22 mouse cellular contexts compared by ENCODE assay signal in the genomic region with DNA sequence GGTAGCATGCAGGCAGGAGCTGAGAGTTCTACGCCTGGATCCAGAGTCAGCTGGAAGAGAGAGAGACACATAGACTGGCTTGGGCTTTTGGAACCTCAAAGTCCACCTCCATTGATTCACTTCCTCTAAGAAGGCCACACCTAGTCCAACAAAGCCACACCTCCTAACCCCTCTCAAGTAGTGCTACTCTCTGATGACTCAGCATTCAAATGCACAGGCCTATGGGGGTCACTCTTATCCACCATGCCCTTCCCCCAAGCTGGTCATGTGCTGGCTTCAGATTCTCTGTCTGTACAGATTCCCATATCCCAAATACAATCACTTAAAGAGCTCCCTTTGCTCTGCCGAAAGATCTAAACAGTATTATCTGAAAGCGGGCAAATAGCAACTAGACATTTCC. TPM values are rescaled to one million over a fixed set of nuclear protein-coding genes. Genes with fewer than 3 reads are reported as not detected.
DNase-seq lines count a peak whose midpoint lies in the region; TF ChIP-seq lines count a peak whose summit lies in the region.
"Had no signal": no experiment of that assay in that cellular context is flagged by ENCODE, and none has a peak within 500 bp of the region (broad histone marks: within the 10 kb centered on the region; RNA-seq: fewer than 3 reads in every experiment).

No protein-coding gene starts in this region.

- H3K9ac ChIP-seq in ES-E14 (ENCODE audit: insufficient read depth, low read depth, low read length, poor library complexity, severe bottlenecking) = no peak overlapping the region
- H3K9ac ChIP-seq: embryonic facial prominence, embryonic 13.5 days; forebrain, embryonic 12.5 days; forebrain, embryonic 15.5 days; hindbrain, embryonic 13.5 days had no signal

- H3K36me3 ChIP-seq in ES-E14 (ENCODE audit: control insufficient read depth, insufficient read depth, low read length, poor library complexity, severe bottlenecking) = peaks cover 5% of the 10 kb centered on the region; the same call in 1 of the 2 replicates

- in situ Hi-C loops in ES-E14 (cut with MboI; ENCODE audit: low sequenced_read_pairs in 2 of 2, unreplicated experiment in 2 of 2) = no loop called here

- H3K4me1 ChIP-seq in ES-E14 (ENCODE audit: control insufficient read depth in 2 of 2, insufficient read depth in 2 of 2, low read length in 2 of 2, poor library complexity in 1 of 2) = no peaks in the 10 kb centered on the region
- H3K4me1 ChIP-seq: embryonic facial prominence, embryonic 10.5 days; embryonic facial prominence, embryonic 13.5 days; forebrain, embryonic 12.5 days; forebrain, embryonic 15.5 days; hindbrain, embryonic 10.5 days; hindbrain, embryonic 13.5 days had no signal

- H3K4me3 ChIP-seq in ES-E14 (ENCODE audit: insufficient read depth in 1 of 2, low read depth in 1 of 2, low read length in 2 of 2, poor library complexity in 1 of 2, severe bottlenecking in 1 of 2) = no peak overlapping the region
- H3K4me3 ChIP-seq: embryonic facial prominence, embryonic 10.5 days; embryonic facial prominence, embryonic 13.5 days; erythroblast, embryonic 14.5 days; forebrain, embryonic 12.5 days; forebrain, embryonic 15.5 days; heart, adult 2 months; hindbrain, embryonic 10.5 days; hindbrain, embryonic 13.5 days had no signal

- no peaks in the 10 kb centered on the region for H3K9me3 ChIP-seq in ES-E14 (ENCODE audit: control insufficient read depth, insufficient read depth, low read depth, low read length)
- H3K9me3 ChIP-seq: embryonic facial prominence, embryonic 10.5 days; embryonic facial prominence, embryonic 13.5 days; forebrain, embryonic 12.5 days; forebrain, embryonic 15.5 days; hindbrain, embryonic 10.5 days; hindbrain, embryonic 13.5 days had no signal

- no peak overlapping the region for H3K27ac ChIP-seq in ES-E14 (ENCODE audit: insufficient read depth, low read depth, low read length, poor library complexity, severe bottlenecking)
- H3K27ac ChIP-seq: embryonic facial prominence, embryonic 10.5 days; embryonic facial prominence, embryonic 13.5 days; forebrain, embryonic 12.5 days; forebrain, embryonic 15.5 days; heart, adult 2 months; hindbrain, embryonic 10.5 days; hindbrain, embryonic 13.5 days had no signal

- DNase-seq in testis, postnatal 10 days (ENCODE audit: low spot score) = peak; percentile 11
- no peak for DNase-seq in testis, postnatal 14 days (ENCODE audit: low spot score)
- DNase-seq in ES-E14 (ENCODE audit: low read depth, low spot score) (no peak), ZHBTc4 (ENCODE audit: low read depth, low spot score) (peak; percentile 22)
- DNase-seq in ovary, postnatal 14 days (ENCODE audit: low spot score) = no peak
- no peak for DNase-seq in kidney, postnatal 25 days
- DNase-seq: adrenal gland, adult 2 months; adrenal gland, postnatal 14 days; cerebellum, adult 11 months; cerebellum, adult 8-10 months; cerebellum, postnatal 10 days; cerebellum, postnatal 36 days; embryo, embryonic 11 days; gastrocnemius, postnatal 36 days; heart, adult 2 months had no signal

TF ChIP-seq in ES-E14, 5 proteins besides CTCF, POLR2A, EP300 and RAD21:
- TF ChIP-seq MAFK (IDR thresholded peaks at IDR 0.05; ENCODE audit: insufficient read depth, low read depth, low read length) (peak; percentile 78), CHD2 (IDR thresholded peaks at IDR 0.05; ENCODE audit: low read depth, low read length) (no peak)

RNA-seq across cellular contexts. Expression of a gene that starts 20.0 kb away (rescaled TPM):
- 28.2 and 32.3 TPM in 2 replicates for total RNA-seq in ES-E14 (2012; rRNA removed)

RNA-seq across cellular contexts. Expression of a gene that starts 43.2 kb away (rescaled TPM):
- 16.6 and 20.3 TPM in 2 replicates for total RNA-seq in ES-E14 (2012; rRNA removed)

Comparison
In these comparisons a context has a peak if more than half of its experiments do, and no peak if none do; other contexts are left out.
1. DNase-seq: peak in testis, postnatal 10 days (single experiment) and ZHBTc4 (single experiment); none in testis, postnatal 14 days (single experiment), ES-E14 (single experiment), ovary, postnatal 14 days (single experiment) and kidney, postnatal 25 days (0 of 2).